11 mouse cellular contexts compared by ENCODE assay signal in genomic region chr5:124624291-124624690, GRCm38 (mm10).
"Had no signal": no experiment of that assay in that cellular context is flagged by ENCODE, and none has a peak within 500 bp of the region (broad histone marks: within the 10 kb centered on the region; RNA-seq: fewer than 3 reads in every experiment).

No protein-coding gene starts in this region.

- DNase-seq: retina, postnatal 1 day; right cerebral cortex, adult 18-20 months; right cerebral cortex, postnatal 14 days; right cerebral cortex, postnatal 25 days; right cerebral cortex, postnatal 4 days; spleen, adult 18-20 months; thymus, adult 18-20 months; thymus, adult 2 months; thymus, postnatal 14 days; thymus, postnatal 25 days; thymus, postnatal 36 days had no signal
